ENCODE assay signal across 15 mouse cellular contexts in genomic region chr16:67121781-67122180, GRCm38 (mm10).
DNase-seq lines count a peak whose midpoint lies in the region; TF ChIP-seq lines count a peak whose summit lies in the region.
"Had no signal": no experiment of that assay in that cellular context is flagged by ENCODE, and none has a peak within 500 bp of the region (broad histone marks: within the 10 kb centered on the region; RNA-seq: fewer than 3 reads in every experiment).

No protein-coding gene starts in this region.

- H3K27me3 ChIP-seq in cerebellum, adult 2 months (ENCODE audit: control insufficient read depth, insufficient read depth, low read length) = no peaks in the 10 kb centered on the region
- H3K27me3 ChIP-seq in kidney, adult 2 months (replicated peaks; ENCODE audit: control insufficient read depth, insufficient read depth, low read length) = no peaks in the 10 kb centered on the region
- H3K27me3 ChIP-seq: embryonic facial prominence, embryonic 12.5 days; forebrain, embryonic 13.5 days; forebrain, embryonic 15.5 days had no signal

- H3K27ac ChIP-seq in cerebellum, adult 2 months (ENCODE audit: insufficient read depth, low read length) = peak overlapping the region; percentile 39; the same call in 1 of the 2 replicates
- peak overlapping the region; percentile 6; the same call in 1 of the 2 replicates for H3K27ac ChIP-seq in layer of hippocampus, adult 2 months
- no peak overlapping the region for H3K27ac ChIP-seq in kidney, adult 2 months (ENCODE audit: insufficient read depth, low read depth, low read length)
- H3K27ac ChIP-seq: embryonic facial prominence, embryonic 10.5 days; embryonic facial prominence, embryonic 12.5 days; forebrain, embryonic 13.5 days; forebrain, embryonic 15.5 days had no signal

- no peak for TF ChIP-seq POLR2A in cerebellum, adult 2 months (IDR thresholded peaks at IDR 0.05; ENCODE audit: borderline replicate concordance, insufficient read depth, low read length)
- TF ChIP-seq POLR2A in kidney, adult 2 months (IDR thresholded peaks at IDR 0.05; ENCODE audit: low read depth, low read length) = no peak

- H3K4me1 ChIP-seq in cerebellum, adult 2 months (ENCODE audit: control insufficient read depth, insufficient read depth, low read length) = peaks cover 22% of the 10 kb centered on the region; the same call in 1 of the 2 replicates
- no peaks in the 10 kb centered on the region for H3K4me1 ChIP-seq in kidney, adult 2 months (ENCODE audit: control insufficient read depth, insufficient read depth, low read length)
- H3K4me1 ChIP-seq: embryonic facial prominence, embryonic 10.5 days; embryonic facial prominence, embryonic 12.5 days; forebrain, embryonic 13.5 days; forebrain, embryonic 15.5 days had no signal

- TF ChIP-seq CTCF in cerebellum, adult 2 months (IDR thresholded peaks at IDR 0.05; ENCODE audit: borderline replicate concordance, insufficient read depth, low read depth, low read length) = no peak
- TF ChIP-seq CTCF in layer of hippocampus, adult 2 months (conservative IDR thresholded peaks at IDR 0.05) = no peak
- TF ChIP-seq CTCF in kidney, adult 2 months (conservative IDR thresholded peaks at IDR 0.05; ENCODE audit: insufficient read depth, insufficient read length, low read depth, low read length) = no peak

- peak in 1 of 2 experiments; percentile 49 for DNase-seq in cerebellum, adult 2 months
- DNase-seq in cerebellum, postnatal 10 days = no peak
- DNase-seq in cerebellum, adult 9-11 months = peak; percentile 11
- DNase-seq in cerebellum, adult 8-10 months = no peak
- no peak for DNase-seq in layer of hippocampus, adult 2 months (ENCODE audit: low spot score in 2 of 2)
- no peak for DNase-seq in layer of hippocampus, adult 11-12 months (ENCODE audit: low spot score)
- no peak for DNase-seq in kidney, adult 2 months
- DNase-seq: adrenal gland, adult 2 months; adrenal gland, postnatal 10 days; adrenal gland, postnatal 25 days; forebrain, postnatal 0 days had no signal

- no peak overlapping the region for H3K4me3 ChIP-seq in cerebellum, adult 2 months (replicated peaks; ENCODE audit: insufficient read depth, low read depth, low read length)
- H3K4me3 ChIP-seq in layer of hippocampus, adult 2 months = no peak overlapping the region
- no peak overlapping the region for H3K4me3 ChIP-seq in kidney, adult 2 months (ENCODE audit: insufficient read depth, low read depth, low read length)
- H3K4me3 ChIP-seq: embryonic facial prominence, embryonic 10.5 days; embryonic facial prominence, embryonic 12.5 days; forebrain, embryonic 13.5 days; forebrain, embryonic 15.5 days had no signal

- H3K36me3 ChIP-seq in kidney, adult 2 months (ENCODE audit: control insufficient read depth, insufficient read depth, low read length) = no peaks in the 10 kb centered on the region
- H3K36me3 ChIP-seq: embryonic facial prominence, embryonic 10.5 days; embryonic facial prominence, embryonic 12.5 days; forebrain, embryonic 15.5 days had no signal

- WGBS in cerebellum, adult 2 months = 34% methylated on average over 3 of the region's 3 CpGs
- 80% methylated on average over 3 of the region's 3 CpGs for WGBS in kidney, adult 2 months
